Mouse (Mus musculus): Measurements from ENCODE around the gene Tmprss9.

Gene Tmprss9

DNA sequence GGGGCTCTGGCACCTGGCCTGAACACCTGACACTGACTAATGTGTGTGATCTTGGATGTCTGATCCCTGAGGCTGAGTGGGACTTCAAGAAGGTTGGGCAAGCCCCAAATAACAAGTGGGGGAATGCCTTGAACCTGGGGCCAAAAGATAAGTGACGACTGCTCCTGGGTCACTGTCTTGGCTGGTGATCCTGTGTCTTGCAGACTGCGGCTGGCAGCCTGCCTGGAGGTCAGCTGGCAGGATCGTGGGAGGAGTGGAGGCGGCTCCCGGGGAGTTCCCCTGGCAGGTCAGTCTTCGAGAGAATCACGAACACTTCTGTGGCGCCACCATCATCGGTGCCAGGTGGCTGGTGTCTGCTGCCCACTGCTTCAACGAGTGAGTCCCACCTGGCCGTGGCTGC is 15.5 kb downstream of the Tmprss9 start:
- DNase-seq (ENCODE audit: low spot score in 2 of 2), result peak in 1 of 2 experiments; percentile 63

DNA sequence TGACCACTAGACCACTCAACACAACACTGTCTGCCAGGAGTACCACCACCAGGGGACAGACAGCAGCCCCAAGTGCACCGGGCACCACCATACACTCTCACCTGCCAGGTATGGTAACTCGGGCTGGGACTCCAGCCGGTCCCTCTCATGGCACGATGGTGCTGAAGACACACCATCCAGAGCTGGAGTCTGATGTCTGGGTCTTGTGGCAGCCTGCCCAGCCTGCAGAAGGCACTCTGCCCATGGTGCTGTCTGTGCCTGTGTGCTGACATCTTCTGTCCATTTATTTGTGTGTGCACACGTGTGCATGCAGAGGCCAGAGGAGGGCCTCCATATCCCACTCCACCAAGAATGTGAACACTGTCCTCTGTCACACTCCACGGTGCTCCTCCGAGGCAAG is 23.5 kb downstream of the Tmprss9 start:
- DNase-seq (ENCODE audit: low spot score in 2 of 2), result no peak

DNA sequence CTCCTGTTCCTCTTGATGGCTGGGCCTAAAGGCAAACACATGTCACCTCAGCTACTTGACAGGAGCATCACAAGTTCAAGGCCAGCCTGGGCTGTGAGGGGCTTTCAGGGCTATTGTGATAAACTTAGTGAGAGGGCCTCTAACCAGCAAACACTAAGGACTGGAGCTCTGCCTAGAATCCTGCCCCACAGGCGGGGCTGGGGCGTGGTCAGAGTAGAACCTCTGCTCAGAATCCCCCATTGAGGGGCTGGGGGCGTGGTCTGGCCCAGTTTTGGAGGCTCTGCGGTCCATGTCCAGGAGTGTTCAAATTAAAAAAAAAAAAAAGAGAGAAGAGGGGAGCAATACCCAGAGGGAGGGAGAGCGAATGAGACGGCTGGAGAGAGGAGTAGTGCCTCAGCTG is 24.0 kb downstream of the Tmprss9 start:
- DNase-seq (ENCODE audit: low spot score in 2 of 2), result no peak

DNA sequence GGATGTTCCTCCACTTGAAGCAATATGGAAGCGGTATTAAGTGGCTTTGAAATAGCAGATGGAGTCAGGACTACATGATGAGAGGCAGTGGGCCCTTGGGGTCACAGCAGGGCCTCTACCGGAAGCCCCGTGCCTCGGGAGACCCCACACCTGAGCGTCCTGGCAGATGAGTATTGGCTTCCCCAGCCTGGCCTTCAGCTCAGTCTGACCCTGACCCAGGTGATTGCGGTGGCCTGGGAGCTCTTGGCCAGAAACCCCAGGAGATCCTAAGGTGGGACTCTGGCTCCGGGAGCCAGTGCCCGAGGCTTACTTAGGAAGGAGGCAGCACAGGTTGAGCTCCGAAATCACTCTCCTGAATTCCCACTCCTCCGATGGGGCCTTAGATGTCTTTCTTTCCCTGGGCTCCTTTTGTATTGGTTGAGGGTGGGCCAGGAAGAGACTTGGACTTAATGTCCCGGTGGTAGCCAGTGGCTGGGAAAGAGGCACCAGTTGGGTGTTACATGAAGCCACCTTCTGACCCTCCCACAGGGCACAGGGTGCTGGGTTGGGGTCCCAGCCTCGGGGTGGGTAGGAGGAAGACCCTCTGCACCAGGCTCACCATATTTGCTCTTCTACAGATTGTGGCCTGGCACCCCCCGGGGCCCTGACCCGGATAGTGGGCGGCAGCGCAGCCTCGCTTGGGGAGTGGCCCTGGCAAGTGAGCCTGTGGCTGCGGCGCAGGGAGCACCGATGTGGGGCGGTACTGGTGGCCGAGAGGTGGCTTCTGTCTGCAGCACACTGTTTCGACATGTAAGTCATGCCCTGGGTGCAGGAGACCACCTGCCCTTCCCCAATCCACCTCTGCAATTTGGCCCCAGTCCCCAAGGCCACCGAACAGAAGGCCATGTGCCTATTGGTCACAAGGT is 25.2 kb downstream of the Tmprss9 start:
- no peak for DNase-seq (ENCODE audit: low spot score in 2 of 2)

DNA sequence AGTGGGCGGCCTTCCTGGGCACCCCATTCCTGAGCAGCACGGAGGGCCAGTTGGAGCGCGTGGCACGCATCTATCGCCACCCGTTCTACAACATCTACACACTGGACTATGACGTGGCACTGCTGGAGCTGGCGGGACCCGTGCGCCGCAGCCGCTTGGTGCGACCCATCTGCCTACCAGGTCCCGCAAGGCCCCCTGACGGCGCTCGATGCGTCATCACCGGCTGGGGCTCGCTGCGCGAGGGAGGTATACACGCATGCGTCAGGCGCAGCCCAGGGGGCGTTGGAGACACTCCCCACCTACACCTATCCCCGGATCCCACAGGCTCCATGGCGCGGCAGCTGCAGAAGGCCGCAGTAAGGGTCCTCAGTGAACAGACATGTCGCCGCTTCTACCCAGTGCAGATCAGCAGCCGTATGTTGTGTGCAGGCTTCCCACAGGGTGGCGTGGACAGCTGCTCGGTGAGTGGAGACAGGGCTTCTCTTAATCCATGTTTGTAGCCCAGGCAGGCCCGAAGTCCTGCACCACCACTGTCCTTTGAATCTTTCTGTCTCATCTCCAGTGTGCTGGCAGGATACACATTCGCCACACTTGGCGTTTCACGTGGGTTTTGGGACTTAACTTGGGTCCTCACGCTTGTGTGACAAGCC is 26.3 kb downstream of the Tmprss9 start:
- DNase-seq (ENCODE audit: low spot score in 2 of 2), result no peak

DNA sequence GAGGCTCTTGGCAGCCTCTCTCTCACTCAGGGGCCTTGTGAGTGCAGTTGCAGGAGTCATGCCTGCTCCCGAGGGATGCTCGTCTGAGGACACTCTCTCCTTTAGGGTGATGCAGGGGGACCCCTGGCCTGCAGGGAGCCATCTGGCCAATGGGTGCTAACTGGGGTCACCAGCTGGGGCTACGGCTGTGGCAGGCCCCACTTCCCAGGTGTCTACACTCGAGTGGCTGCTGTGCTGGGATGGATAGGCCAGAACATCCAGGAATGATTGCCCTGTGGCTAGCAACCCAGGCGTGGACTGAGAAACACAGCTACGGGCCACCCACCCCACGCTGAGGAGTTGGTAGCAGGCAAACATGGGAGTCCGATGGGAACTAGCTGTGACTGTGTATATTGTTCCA is 27.4 kb downstream of the Tmprss9 start:
- no peak for DNase-seq (ENCODE audit: low spot score in 2 of 2)

DNA sequence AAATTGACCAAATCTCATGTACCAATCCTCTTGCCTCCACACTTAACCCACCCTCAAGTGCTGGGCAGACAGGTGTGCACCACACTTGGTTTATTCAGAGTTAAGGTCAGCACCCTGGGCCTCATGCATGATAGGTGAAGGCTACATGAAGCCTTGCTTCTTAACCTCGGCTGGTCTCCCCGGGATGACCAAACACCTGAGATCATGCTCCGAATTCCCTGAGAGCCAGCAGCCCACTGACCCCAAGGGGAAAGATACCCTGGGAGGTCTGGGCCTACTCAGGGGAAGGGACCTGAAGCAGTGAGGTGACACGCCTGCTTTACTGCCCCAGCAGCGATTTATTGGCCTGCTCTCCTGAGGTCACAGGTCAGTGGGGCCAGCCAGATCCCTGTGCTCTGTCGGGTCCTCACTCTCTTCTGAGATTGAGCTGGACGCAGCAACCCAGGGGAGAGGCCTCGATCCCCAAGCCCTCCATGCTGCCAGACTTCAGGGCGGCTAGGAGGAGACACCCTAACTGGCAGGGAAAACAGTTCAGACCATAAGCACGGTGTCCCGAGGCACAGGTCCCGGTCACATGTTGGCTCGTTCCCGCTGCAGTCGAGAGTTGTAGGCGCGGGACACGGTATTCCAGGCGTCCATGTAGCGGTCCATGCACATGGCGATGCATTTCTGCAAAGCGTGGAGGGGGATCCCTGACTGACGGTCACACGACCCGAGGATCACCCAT is 28.1 kb downstream of the Tmprss9 start:
- DNase-seq (ENCODE audit: low spot score in 2 of 2), result no peak

DNA sequence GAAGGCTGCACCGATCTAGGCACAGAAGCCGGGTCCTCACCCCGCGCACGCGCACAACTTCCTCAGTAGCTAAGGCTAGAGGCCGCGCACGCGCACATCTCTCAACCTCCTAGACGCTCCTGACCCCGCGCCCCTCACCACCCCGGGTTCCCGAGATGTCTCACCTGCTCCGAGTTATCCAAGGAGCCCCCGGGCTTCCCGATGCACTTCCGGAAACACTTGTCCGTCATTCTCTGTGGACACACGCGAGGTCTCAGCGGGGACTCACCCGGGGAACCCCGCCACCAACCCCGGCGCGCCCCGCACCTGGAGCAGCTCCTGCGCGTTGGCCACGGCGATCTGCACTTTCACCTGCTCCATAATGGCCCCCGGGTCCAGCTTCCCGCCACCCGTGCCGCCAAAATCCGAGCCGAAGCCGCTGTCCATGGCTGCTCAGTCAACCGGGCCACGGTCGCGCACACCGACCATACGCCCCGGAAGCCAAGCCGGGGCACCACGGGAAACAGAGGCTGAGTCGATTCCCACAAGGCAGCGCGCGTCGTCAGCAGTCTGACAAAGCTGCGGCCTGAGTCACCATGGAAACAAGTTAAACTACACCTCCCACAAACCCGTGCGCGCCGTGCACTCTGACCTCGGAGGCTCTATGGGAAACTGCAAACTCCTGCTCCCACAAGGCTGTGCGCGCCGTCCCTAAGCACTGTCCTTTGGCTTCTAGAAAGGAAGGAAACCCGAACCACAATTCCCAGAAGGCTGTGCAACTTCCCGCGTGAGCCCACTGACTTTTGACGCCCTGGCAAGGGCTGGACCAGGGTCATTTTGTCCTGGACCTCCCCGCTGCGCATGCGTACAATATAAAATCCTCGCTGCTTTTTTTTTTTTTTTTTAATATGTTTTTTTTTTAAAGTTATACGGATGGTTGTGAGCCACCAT is 28.9 kb downstream of the Tmprss9 start, which contains the start of gene Timm13:
TSS of gene Timm13 (minus strand) at position 652 of the 930 bp plus-strand sequence.
- DNase-seq (ENCODE audit: low spot score in 2 of 2), result peak; percentile 94 to 98

DNA sequence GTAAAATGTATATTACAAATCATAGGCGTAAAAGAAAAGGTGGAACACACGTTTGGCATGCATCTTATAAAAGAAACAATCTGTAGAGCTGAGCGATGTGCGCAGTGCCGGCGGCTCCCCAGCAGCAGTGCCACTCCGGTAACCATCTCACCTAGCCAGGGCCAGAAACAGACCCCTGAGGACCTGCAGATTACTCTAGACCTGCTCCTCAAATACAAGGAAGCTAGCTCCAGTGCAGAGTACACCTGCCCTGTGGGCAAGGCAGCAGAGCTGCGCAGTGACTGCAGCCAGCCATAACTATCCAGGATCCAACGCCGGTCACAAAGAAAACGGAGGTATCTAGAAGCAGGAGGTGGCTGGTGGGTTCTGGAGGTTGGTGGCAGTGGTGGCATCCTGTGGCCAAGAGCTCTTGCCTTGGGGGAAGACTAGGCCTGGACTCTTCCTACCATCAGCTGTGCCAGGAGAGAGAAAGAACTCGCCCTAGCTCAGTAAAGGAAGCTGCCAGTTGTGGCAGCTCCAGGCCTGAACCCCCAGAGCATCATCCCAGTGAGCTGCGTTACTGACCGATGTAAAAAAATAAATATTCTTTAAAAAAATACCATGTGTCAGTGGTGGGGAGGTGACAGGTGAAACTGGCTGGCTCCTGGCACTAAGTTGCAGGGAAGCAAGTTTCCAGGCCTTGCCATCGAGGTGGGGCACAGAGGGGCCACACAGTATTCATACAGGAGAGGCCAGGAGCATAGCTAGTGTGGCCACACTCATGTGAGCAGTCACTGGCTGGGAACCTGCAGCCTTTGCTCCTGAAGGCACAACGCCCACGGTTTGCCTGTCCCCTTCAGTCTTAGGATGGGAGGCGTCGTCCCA is 30.0 kb downstream of the Tmprss9 start:
- no peak for DNase-seq (ENCODE audit: low spot score in 2 of 2)

DNA sequence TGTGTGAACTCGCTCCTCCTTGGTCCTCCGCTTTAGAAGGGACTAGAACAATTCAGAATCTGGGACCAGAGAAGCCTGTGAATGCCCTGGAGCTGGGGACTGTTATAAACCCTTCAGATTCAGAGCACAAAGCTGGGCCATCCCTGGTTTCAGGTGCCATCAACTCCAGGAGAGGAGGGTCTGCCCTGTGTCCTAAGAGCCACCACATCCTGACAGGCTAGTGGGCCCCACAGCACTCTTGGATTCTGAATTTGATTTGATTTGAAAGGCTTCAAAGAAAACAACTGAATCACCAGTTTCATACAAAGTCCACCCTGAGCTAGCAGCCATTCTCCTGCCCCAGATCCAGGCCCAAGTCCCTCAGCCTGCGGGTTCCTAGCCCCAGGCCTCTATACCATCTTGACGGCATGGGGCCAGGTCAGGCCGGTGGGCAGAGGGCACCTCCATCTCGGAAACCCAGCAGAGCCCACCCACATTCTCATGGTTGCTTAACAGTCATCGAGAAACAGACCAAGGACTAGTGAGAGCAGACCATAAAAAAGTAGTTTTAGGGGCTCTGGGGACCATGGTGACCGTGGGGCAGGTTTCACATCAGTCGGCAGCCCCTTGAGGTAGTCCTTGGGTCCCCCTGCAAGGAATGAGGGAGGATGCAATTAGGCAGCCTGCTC is 30.8 kb downstream of the Tmprss9 start:
- no peak for DNase-seq (ENCODE audit: low spot score in 2 of 2)

DNA sequence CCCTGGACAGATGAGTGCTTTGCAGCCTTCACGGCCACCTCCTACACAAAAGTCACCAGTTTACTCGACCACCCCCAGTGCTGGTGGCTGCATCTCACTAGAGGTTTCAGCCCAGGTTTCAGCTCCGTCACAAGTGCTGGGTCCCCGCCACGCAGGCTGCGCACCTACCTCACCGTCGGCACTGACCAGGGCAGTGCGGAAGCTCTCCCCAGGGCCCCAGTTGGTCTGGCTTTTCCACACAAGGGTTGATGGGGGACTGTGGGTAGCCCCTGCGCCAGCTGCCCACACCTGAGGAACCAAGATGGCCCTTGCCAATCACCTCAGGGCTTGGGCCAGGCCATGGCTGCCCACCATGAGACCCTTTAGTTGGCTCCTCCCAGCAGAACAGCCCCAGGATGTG is 31.6 kb downstream of the Tmprss9 start:
- DNase-seq (ENCODE audit: low spot score in 2 of 2), result no peak

DNA sequence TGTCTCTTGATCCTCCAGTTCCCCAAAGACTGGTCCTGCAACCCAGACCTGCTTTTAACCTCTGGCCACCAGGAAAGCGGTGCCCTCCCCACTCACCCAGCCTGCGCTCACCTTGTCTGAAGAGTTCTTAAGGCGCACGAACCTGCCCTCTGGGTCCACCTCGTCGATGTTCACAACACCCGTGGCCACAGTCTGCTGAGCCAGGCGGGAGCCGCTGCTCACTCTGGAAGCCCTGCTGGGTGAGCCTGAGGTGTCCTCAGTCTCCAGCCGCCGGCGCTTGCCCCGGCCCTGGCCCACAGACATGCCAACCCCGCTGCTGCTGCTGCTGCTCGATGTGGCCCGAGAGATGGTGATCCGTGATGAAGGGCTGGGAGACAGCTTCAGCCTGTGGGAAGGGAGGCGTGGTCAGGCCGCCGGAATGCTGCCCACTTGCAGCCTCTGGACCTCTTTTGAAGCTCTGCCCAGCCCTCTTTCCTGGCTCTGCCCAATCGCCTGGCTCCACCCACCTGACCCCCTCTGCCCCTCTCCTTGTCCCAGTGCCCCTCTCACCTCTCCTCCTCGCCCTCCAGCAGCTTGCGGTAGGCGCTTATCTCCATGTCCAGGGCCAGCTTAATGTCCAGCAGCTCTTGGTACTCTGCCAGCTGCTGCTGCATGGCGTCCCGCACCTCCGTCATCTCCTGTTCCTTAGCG is 32.5 kb downstream of the Tmprss9 start:
- DNase-seq (ENCODE audit: low spot score in 2 of 2), result no peak

DNA sequence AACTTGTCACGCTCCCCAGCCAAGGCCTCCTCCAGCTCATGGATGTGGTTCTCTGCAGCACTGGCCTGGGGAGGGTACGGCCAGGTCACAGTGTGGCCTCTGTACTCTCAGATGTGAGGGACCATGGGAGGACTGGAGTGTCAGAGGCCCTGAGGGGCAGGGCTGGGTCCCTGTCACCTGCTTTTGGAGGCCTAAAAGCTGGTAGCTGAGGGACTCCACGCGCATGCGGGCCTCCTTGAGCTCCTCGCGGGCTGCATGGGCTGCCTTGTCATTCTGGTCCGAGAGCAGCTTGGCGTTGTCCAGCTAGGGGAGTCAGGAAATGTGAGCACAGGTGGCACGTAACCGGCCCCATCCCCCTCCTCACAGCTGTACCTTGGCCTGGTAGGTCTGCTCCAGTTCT is 33.1 kb downstream of the Tmprss9 start:
- DNase-seq (ENCODE audit: low spot score in 2 of 2), result no peak

DNA sequence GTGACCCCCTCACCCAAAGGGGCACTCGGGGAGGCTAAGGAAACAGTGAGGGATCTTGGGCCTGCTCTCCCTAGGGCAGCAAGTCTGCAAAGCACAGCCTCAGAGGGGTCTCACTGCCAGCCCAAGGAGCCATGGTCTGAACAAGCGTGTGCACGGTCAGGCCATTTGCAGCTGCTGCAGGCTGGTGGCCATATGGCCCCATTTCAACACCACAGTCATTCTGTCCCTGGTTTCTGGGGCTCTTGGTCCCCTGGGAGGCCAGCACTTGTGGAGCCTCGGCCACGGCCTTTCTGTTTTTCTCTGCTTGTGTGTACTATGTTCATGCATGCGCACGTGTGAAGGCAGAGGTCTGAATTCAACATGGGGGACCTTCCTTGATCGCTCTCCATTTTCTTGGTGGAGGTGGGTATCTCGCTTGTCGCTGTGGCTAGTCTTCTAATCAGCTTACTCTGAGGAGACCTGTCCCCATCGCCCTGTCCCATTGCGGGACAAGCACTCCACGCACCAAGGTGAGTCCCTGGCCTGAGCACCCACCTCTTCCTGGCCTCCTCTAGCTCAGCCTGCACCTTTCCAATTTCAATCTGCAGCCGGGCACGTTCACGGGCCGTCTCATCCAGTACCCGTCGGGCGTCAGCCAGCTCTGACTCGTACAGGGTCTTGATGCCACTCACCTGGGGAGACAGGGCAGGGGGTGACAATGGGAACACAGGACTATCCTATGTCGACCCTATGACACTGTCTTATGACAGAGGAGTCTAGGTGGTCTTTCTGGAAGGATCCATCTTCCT is 37.9 kb downstream of the Tmprss9 start:
- DNase-seq (ENCODE audit: low spot score in 2 of 2), result no peak

DNA sequence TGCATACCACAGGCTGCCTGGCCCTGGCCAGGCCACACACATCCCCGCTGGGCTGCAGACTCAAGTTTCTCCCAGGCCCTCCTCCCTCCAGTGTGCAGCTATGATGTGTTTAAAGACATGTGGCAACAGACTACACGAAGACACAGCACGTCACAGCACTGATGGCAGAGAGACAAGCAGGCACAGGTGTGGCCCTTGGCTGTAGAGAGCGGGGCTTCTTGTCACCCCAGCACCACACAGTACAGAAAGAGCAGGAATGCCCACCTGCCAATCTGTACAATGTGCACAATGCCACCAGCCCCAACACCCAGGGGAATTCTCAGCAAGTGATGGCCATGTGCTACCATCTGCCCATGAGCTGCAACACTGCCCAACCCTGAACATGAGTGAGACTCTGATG is 39.7 kb downstream of the Tmprss9 start:
- no peak for DNase-seq (ENCODE audit: low spot score in 2 of 2)

DNA sequence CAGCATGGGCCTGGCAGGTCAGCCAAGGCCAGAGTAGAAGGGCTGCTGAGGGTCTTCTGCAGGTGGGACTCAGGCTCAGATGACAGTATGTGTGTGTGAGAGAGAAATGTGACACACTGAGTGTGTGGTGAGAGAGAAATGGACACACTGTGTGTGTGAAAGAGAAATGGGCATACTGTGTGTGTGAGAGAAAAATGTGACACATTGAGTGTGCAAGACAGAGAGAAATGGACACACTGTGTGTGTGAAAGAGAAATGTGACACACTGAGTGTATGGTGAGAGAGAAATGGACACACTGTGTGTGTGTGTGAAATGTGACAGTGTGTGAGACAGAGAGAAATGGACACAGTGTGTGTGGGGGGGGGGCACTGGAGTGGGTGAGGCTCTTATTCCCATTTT is 40.2 kb downstream of the Tmprss9 start:
- DNase-seq (ENCODE audit: low spot score in 2 of 2), result no peak

DNA sequence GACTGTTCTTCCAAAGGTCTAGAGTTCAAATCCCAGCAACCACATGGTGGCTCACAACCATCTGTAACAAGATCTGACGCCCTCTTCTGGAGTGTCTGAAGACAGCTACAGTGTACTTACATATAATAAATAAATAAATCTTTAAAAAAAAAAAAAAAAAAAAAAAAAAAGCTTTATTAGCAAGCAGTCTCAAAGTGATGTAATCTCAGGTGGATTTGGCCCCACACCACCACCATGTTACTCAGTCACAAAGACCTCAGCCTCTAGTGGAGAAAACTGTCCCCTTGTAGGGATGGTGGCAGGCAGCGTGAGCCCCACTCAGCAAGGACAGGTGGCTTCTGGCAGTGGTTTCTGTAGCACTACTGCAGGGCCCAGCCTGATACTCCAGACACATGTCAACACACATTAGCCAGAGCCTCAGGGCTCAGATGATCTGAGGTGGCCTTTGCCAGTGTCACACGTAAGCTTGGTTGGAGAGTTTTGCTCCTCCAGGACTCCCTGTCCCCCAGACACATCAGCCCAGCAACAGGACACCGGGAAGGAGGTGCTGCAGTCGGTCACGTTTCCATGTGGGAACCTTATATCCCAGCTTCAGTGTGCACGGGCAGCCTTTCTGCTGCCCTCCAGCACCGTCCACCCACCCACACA is 41.8 kb downstream of the Tmprss9 start:
- DNase-seq (ENCODE audit: low spot score in 2 of 2), result no peak

DNA sequence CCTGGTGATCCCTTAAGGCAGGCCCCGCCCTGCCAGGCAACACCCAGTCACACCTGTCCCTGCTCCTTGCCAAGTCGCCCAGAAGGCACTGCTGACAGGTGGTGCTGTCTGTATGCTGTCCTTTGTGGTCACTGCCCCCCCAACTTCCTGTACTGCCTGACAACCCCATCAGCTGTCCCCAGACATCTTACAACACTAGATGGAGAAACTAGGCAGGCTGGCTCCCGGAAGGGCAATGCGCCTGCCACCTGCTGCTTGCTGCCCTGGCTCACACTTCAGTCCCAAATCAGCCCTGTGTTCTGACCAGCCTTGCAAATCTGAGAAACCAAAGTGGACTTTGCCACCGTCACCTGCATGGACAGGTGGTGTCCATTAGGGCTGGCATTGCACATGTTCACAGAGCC is 42.6 kb downstream of the Tmprss9 start:
- DNase-seq (ENCODE audit: low spot score in 2 of 2), result no peak

Measured in urinary bladder, postnatal 36 days (tissue).